Mouse (Mus musculus) heart, postnatal 0 days (tissue): Measurements from ENCODE around the gene Wwox.

Experiments used
- CTCF ChIP-seq: IDR thresholded peaks from 2 replicates; pipeline ENCODE4 v1.5.1; 2016; ENCODE audit warnings: antibody characterized with exemption, control low read depth, low read depth
- EP300 ChIP-seq: IDR thresholded peaks from 2 replicates; pipeline ENCODE4 v1.6.1; 2016; ENCODE audit warnings: antibody characterized with exemption, low read depth

GRCm38 (mm10) chr8:115397981-115398380, 958.5 kb downstream of the Wwox start:
- no peak for TF ChIP-seq CTCF
- no peak for TF ChIP-seq EP300
